Mouse (Mus musculus) heart, embryonic 12.5 days (tissue): Measurements from ENCODE around the gene Gm10715. TPM values are rescaled to one million over a fixed set of nuclear protein-coding genes. Genes with fewer than 3 reads are reported as not detected.
"Not testable (repeated sequence)": the region's sequence is repeated elsewhere in the genome, so short reads cannot be mapped to it uniquely, and the experiment has no call there.

Source experiments
- ATAC-seq: fragments of 200-750 bp; cut with Nextera tagmentation; 2 replicates; pipeline ENCODE4 v1.8.0; 2017; ENCODE audit warnings: moderate TSS enrichment, moderate library complexity; ENCODE audit not compliant: insufficient number of reproducible peaks, low FRiP score
- H3K27ac ChIP-seq: fragments of 300-500 bp; sonication (generic); 2 replicates; pipeline ENCODE4 v1.5.1; 2016; ENCODE audit warnings: mild to moderate bottlenecking, moderate library complexity; ENCODE audit not compliant: poor library complexity, severe bottlenecking
- H3K27me3 ChIP-seq: fragments of 300-500 bp; sonication (generic); replicated peaks from 2 replicates; pipeline ENCODE4 v1.6.1; 2016; ENCODE audit warnings: mild to moderate bottlenecking, moderate library complexity
- H3K36me3 ChIP-seq: fragments of 300-500 bp; sonication (generic); 2 replicates; pipeline ENCODE4 v1.6.1; 2016; ENCODE audit warnings: mild to moderate bottlenecking, moderate library complexity
- H3K4me1 ChIP-seq: fragments of 300-500 bp; sonication (generic); replicated peaks from 2 replicates; pipeline ENCODE4 v1.6.1; 2016; ENCODE audit warnings: mild to moderate bottlenecking
- H3K4me2 ChIP-seq: fragments of 300-500 bp; sonication (generic); 2 replicates; pipeline ENCODE4 v1.6.1; 2016; ENCODE audit warnings: mild to moderate bottlenecking, moderate library complexity
- H3K4me3 ChIP-seq: fragments of 300-500 bp; sonication (generic); 2 replicates; pipeline ENCODE4 v1.5.1; 2016; ENCODE audit warnings: mild to moderate bottlenecking
- H3K9ac ChIP-seq: fragments of 300-500 bp; sonication (generic); 2 replicates; pipeline ENCODE4 v1.6.1; 2016; ENCODE audit warnings: mild to moderate bottlenecking, moderate library complexity
- H3K9me3 ChIP-seq: fragments of 300-500 bp; sonication (generic); replicated peaks from 2 replicates; pipeline ENCODE4 v1.6.1; 2016; ENCODE audit warnings: mild to moderate bottlenecking, moderate library complexity
- WGBS: fragments of 180-500 bp; shearing (Covaris S2); methylation state at CpG from one replicate; pipeline ENCODE4 v1.1.7; 2016; 5-methylcytosine and 5-hydroxymethylcytosine counted together
- polyA plus RNA-seq: library from polyadenylated mRNA; unstranded; fragments of >200 nt; fragmentation: Nextera tagmentation; extraction: Ambion mirVana; gene quantifications from 2 replicates; pipeline ENCODE4 v1.2.1, GENCODE M21; 2016

Gene Gm10715
- polyA plus RNA-seq, 1 experiment from 2014 or later, result not detected

- not testable (repeated sequence) for H3K27me3 ChIP-seq, H3K9ac ChIP-seq, H3K36me3 ChIP-seq, ATAC-seq, H3K4me3 ChIP-seq, H3K4me1 ChIP-seq, H3K9me3 ChIP-seq, H3K27ac ChIP-seq, H3K4me2 ChIP-seq
- 64% methylated on average over 5 of the region's 9 CpGs for WGBS
Observed at GRCm38 (mm10) chr9:3015354-3015753, 21.3 kb upstream of the Gm10715 start, which contains the start of gene Gm10720. Gene Gm10720, plus strand, starts transcription at chr9:3015654.

- 69% methylated on average over 6 of the region's 6 CpGs for WGBS
Observed at GRCm38 (mm10) chr9:3015896-3016295, 20.8 kb upstream of the Gm10715 start.

GRCm38 (mm10) chr9:3017108-3017507 is 19.6 kb upstream of the Gm10715 start, which contains the start of gene Gm10719:
Gene Gm10719, plus strand, starts transcription at chr9:3017408.
- not testable (repeated sequence) for H3K4me3 ChIP-seq, H3K9me3 ChIP-seq, H3K27me3 ChIP-seq, H3K4me2 ChIP-seq, H3K4me1 ChIP-seq, H3K9ac ChIP-seq, H3K27ac ChIP-seq, H3K36me3 ChIP-seq, ATAC-seq
- 46% methylated on average over 2 of the region's 9 CpGs for WGBS

More at GRCm38 (mm10) chr9:3015896-3016295, 20.8 kb upstream of the Gm10715 start:
- not testable (repeated sequence) for H3K27me3 ChIP-seq, H3K4me3 ChIP-seq, H3K9me3 ChIP-seq, H3K36me3 ChIP-seq, H3K27ac ChIP-seq, H3K9ac ChIP-seq, ATAC-seq, H3K4me2 ChIP-seq, H3K4me1 ChIP-seq

- 58% methylated on average over 9 of the region's 9 CpGs for WGBS
- not testable (repeated sequence) for H3K9me3 ChIP-seq
Observed at GRCm38 (mm10) chr9:3018944-3019343, 17.7 kb upstream of the Gm10715 start.

GRCm38 (mm10) chr9:3019835-3020727 is 16.6 kb upstream of the Gm10715 start:
- peak; percentile 72 for ATAC-seq
- H3K4me1 ChIP-seq, H3K4me2 ChIP-seq, H3K36me3 ChIP-seq, H3K27me3 ChIP-seq, H3K9ac ChIP-seq, H3K27ac ChIP-seq, H3K9me3 ChIP-seq, H3K4me3 ChIP-seq: not testable (repeated sequence)
- WGBS, result 74% methylated on average over 17 of the region's 19 CpGs

More at GRCm38 (mm10) chr9:3018944-3019343, 17.7 kb upstream of the Gm10715 start:
- H3K27ac ChIP-seq, H3K27me3 ChIP-seq, ATAC-seq, H3K4me2 ChIP-seq, H3K4me3 ChIP-seq, H3K36me3 ChIP-seq, H3K4me1 ChIP-seq, H3K9ac ChIP-seq: not testable (repeated sequence)

GRCm38 (mm10) chr9:3022316-3023008 is 14.2 kb upstream of the Gm10715 start:
- H3K36me3 ChIP-seq, H3K9ac ChIP-seq, H3K9me3 ChIP-seq, H3K4me3 ChIP-seq, H3K27me3 ChIP-seq, H3K4me1 ChIP-seq, ATAC-seq, H3K4me2 ChIP-seq, H3K27ac ChIP-seq: not testable (repeated sequence)
- WGBS, result 66% methylated on average over 11 of the region's 13 CpGs

- not testable (repeated sequence) for H3K4me3 ChIP-seq, H3K27me3 ChIP-seq, H3K9me3 ChIP-seq, H3K4me2 ChIP-seq, ATAC-seq, H3K4me1 ChIP-seq, H3K9ac ChIP-seq, H3K27ac ChIP-seq, H3K36me3 ChIP-seq
- 69% methylated on average over 12 of the region's 13 CpGs for WGBS
Observed at GRCm38 (mm10) chr9:3023312-3023984, 13.2 kb upstream of the Gm10715 start, which contains the start of gene Gm10718. Gene Gm10718, plus strand, starts transcription at chr9:3023547.

GRCm38 (mm10) chr9:3023985-3024648 is 12.6 kb upstream of the Gm10715 start:
- H3K27ac ChIP-seq, H3K9me3 ChIP-seq, H3K4me3 ChIP-seq, H3K27me3 ChIP-seq, H3K36me3 ChIP-seq, ATAC-seq, H3K9ac ChIP-seq, H3K4me2 ChIP-seq, H3K4me1 ChIP-seq: not testable (repeated sequence)
- 67% methylated on average over 16 of the region's 16 CpGs for WGBS

- H3K27me3 ChIP-seq, ATAC-seq, H3K36me3 ChIP-seq, H3K9me3 ChIP-seq, H3K4me2 ChIP-seq, H3K4me3 ChIP-seq, H3K9ac ChIP-seq, H3K27ac ChIP-seq, H3K4me1 ChIP-seq: not testable (repeated sequence)
- 67% methylated on average over 12 of the region's 12 CpGs for WGBS
Observed at GRCm38 (mm10) chr9:3024912-3025467, 11.7 kb upstream of the Gm10715 start, which contains the start of gene Gm10717. Gene Gm10717, plus strand, starts transcription at chr9:3025417.

- not testable (repeated sequence) for H3K9me3 ChIP-seq, H3K4me3 ChIP-seq, H3K36me3 ChIP-seq, ATAC-seq, H3K9ac ChIP-seq, H3K4me1 ChIP-seq, H3K4me2 ChIP-seq, H3K27ac ChIP-seq, H3K27me3 ChIP-seq
- 66% methylated on average over 5 of the region's 6 CpGs for WGBS
Observed at GRCm38 (mm10) chr9:3025653-3026052, 11.0 kb upstream of the Gm10715 start.
